Mouse (Mus musculus) limb, embryonic 15.5 days (tissue): ENCODE measurements at regions not wholly inside any gene's neighbourhood (a gene's known extent, or its start where the extent isn't known, plus 50 kb on each side); places are given as distances from the start of the nearest gene placed in this dataset.
A peak's percentile ranks its signal among the peaks of the same experiment; 100 is the strongest.
"Not testable (repeated sequence)": the region's sequence is repeated elsewhere in the genome, so short reads cannot be mapped to it uniquely, and the experiment has no call there.

Experiments
- ATAC-seq: fragments of 200-750 bp; cut with Nextera tagmentation; 2 replicates; pipeline ENCODE4 v1.8.0; 2017; ENCODE audit warnings: low read depth, moderate TSS enrichment; ENCODE audit not compliant: insufficient number of reproducible peaks, low FRiP score, low TSS enrichment
- H3K27ac ChIP-seq: fragments of 300-500 bp; sonication (generic); 2 replicates; pipeline ENCODE4 v1.5.1; 2015; ENCODE audit warnings: moderate library complexity, mild to moderate bottlenecking, inconsistent platforms
- H3K27me3 ChIP-seq: fragments of 300-500 bp; sonication (generic); 2 replicates; pipeline ENCODE4 v1.6.1; 2015; ENCODE audit warnings: inconsistent platforms
- H3K36me3 ChIP-seq: fragments of 300-500 bp; sonication (generic); 2 replicates; pipeline ENCODE4 v1.6.1; 2015; ENCODE audit warnings: inconsistent platforms
- H3K4me1 ChIP-seq: fragments of 300-500 bp; sonication (generic); 2 replicates; pipeline ENCODE4 v1.6.1; 2015; ENCODE audit warnings: inconsistent platforms
- H3K4me2 ChIP-seq: fragments of 300-500 bp; sonication (generic); 2 replicates; pipeline ENCODE4 v1.6.1; 2015; ENCODE audit warnings: mild to moderate bottlenecking, inconsistent platforms
- H3K4me3 ChIP-seq: fragments of 300-500 bp; sonication (generic); 2 replicates; pipeline ENCODE4 v1.5.1; 2015; ENCODE audit warnings: mild to moderate bottlenecking, inconsistent platforms
- H3K9ac ChIP-seq: fragments of 300-500 bp; sonication (generic); 2 replicates; pipeline ENCODE4 v1.6.1; 2015; ENCODE audit warnings: inconsistent platforms
- H3K9me3 ChIP-seq: fragments of 300-500 bp; sonication (generic); 2 replicates; pipeline ENCODE4 v1.6.1; 2016; ENCODE audit warnings: inconsistent platforms
- WGBS: fragments of 180-500 bp; shearing (Covaris S2); methylation state at CpG from one replicate; pipeline ENCODE4 v1.1.7; 2015; 5-methylcytosine and 5-hydroxymethylcytosine counted together

DNA sequence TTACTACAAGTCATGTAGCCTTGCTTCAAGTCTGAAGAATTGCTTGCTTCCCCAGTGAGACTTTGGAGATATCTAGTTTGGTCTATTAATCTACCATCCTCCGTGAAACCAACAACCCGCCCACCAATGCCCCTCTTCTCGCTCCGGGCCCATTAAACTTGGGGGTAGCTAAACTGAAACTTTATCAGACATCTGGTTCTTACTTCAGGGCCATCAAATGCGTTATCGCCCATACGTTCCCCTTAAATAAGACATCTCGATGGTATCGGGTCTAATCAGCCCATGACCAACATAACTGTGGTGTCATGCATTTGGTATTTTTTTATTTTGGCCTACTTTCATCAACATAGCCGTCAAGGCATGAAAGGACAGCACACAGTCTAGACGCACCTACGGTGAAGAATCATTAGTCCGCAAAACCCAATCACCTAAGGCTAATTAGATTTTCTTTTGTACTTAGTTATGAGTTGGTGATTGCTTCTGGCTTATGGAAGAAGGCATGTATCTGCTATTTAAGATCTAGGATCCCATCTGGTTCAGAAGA lies 1197.8 kb downstream of the Galc start:
- 80% methylated on average over 10 of the region's 13 CpGs for WGBS

DNA sequence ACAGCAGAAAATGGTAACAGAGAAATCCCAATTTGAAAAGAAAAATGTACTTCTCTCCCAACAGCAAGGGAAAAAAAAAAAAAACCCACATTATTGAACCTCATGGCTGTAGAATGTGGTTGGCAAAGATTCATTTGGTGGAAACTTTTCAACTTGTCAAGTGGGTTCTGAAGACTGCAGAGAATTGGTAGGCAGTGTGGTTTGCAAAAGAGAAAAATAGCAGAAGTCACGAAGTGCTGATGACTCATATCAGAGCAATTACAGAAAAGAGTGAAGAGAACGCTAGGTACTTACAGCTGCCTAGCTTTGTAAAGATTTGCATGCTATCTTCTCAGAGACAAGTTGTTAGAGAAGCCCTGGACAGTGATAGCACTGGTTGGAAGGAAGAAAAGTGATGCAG lies 1211.6 kb downstream of the Galc start:
- ATAC-seq, result no peak
- WGBS, result 60% methylated on average over 2 of the region's 2 CpGs
- no peak overlapping the region for H3K4me3 ChIP-seq
- H3K9me3 ChIP-seq, result no peaks in the 10 kb centered on the region; the same call in 1 of the 2 replicates
- H3K4me2 ChIP-seq, result no peak overlapping the region
- no peaks in the 10 kb centered on the region for H3K36me3 ChIP-seq
- no peak overlapping the region for H3K9ac ChIP-seq
- H3K27ac ChIP-seq, result no peak overlapping the region
- no peaks in the 10 kb centered on the region for H3K27me3 ChIP-seq
- H3K4me1 ChIP-seq, result no peaks in the 10 kb centered on the region

More for the DNA sequence above, 1197.8 kb downstream of the Galc start:
- not testable (repeated sequence) for H3K4me3 ChIP-seq, H3K9ac ChIP-seq, H3K4me1 ChIP-seq, H3K27me3 ChIP-seq, H3K36me3 ChIP-seq, H3K9me3 ChIP-seq, H3K4me2 ChIP-seq, H3K27ac ChIP-seq
- ATAC-seq, result peak; percentile 100
